Mouse (Mus musculus): ENCODE measurements around the gene Tspan18. TPM values are rescaled to one million over a fixed set of nuclear protein-coding genes. Genes with fewer than 3 reads are reported as not detected.

Gene Tspan18
- total RNA-seq, 1 experiment = 1.4 TPM

DNA sequence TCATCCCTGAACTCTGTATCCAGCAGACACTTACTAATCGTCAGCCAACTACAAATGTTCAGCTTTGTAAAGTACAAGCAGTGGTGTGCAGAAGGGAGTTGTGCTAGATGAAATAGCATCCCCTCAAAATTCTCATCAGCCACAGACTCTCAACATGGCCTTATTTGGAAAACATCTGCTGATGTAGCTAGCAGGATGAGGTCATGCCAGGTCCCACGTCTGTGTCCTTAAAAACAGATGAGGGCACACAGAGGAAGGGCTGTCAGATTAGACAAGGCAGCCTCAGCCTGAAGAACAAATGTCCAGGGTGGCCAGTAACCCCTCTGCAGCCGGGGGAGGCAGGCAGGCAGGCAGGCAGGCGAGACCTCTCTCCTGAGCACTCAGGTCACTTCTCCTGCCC, 56.8 kb downstream of the Tspan18 start:
- in situ Hi-C loops (cut with MboI; ENCODE audit: low sequenced_read_pairs in 2 of 2, unreplicated experiment in 2 of 2) = no loop called here
- Histone ChIP-seq H3K27ac (ENCODE audit: insufficient read depth, low read depth, low read length, poor library complexity, severe bottlenecking) (no peak overlapping the region), H3K4me1 (ENCODE audit: control insufficient read depth in 2 of 2, insufficient read depth in 2 of 2, low read length in 2 of 2, poor library complexity in 1 of 2) (no peaks in the 10 kb centered on the region), H3K4me3 (ENCODE audit: insufficient read depth in 1 of 2, low read depth in 1 of 2, low read length in 2 of 2, poor library complexity in 1 of 2, severe bottlenecking in 1 of 2) (no peak overlapping the region), H3K9ac (ENCODE audit: insufficient read depth, low read depth, low read length, poor library complexity, severe bottlenecking) (no peak overlapping the region), H3K36me3 (ENCODE audit: control insufficient read depth, insufficient read depth, low read length, poor library complexity, severe bottlenecking) (no peaks in the 10 kb centered on the region), H3K9me3 (ENCODE audit: control insufficient read depth, insufficient read depth, low read depth, low read length) (no peaks in the 10 kb centered on the region)
- TF ChIP-seq MAFK (IDR thresholded peaks at IDR 0.05; ENCODE audit: insufficient read depth, low read depth, low read length) (no peak), ZNF384 (IDR thresholded peaks at IDR 0.05; ENCODE audit: low read depth, low read length) (no peak)
- no peak for DNase-seq (ENCODE audit: low read depth, low spot score)

DNA sequence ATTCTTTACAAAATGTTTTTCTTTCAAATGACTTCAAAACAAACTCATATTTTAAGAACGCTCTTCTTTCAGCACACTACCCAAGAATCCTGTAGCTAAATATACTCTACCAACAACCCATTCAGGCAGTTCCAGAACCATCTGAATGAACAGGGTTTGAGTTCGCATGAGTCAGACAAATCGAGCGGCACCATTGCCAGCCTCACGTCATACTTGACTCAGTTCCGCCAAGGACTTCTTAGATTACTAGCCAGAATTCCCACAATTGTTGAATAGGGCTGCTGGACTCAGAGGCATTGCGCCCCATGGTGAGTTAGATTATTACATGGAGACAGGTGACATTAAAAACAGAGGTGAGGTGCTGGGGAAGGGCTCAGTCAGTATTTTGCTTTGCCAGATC, 58.3 kb downstream of the Tspan18 start:
- TF ChIP-seq ZNF384 (IDR thresholded peaks at IDR 0.05; ENCODE audit: low read depth, low read length) = no peak
- no peak for TF ChIP-seq ZC3H11A (IDR thresholded peaks at IDR 0.05; ENCODE audit: borderline replicate concordance, low read depth, low read length)
- no peak for TF ChIP-seq HCFC1 (IDR thresholded peaks at IDR 0.05; ENCODE audit: borderline replicate concordance, insufficient read depth, low read length)
- no peak for TF ChIP-seq MAFK (IDR thresholded peaks at IDR 0.05; ENCODE audit: insufficient read depth, low read depth, low read length)
- no peak for TF ChIP-seq CHD2 (IDR thresholded peaks at IDR 0.05; ENCODE audit: low read depth, low read length)
- no peak for DNase-seq (ENCODE audit: low read depth, low spot score)
- H3K36me3 ChIP-seq (ENCODE audit: control insufficient read depth, insufficient read depth, low read length, poor library complexity, severe bottlenecking) = no peaks in the 10 kb centered on the region
- H3K4me1 ChIP-seq (ENCODE audit: control insufficient read depth in 2 of 2, insufficient read depth in 2 of 2, low read length in 2 of 2, poor library complexity in 1 of 2) = no peaks in the 10 kb centered on the region
- H3K9ac ChIP-seq (ENCODE audit: insufficient read depth, low read depth, low read length, poor library complexity, severe bottlenecking) = no peak overlapping the region
- in situ Hi-C loops (cut with MboI; ENCODE audit: low sequenced_read_pairs in 2 of 2, unreplicated experiment in 2 of 2) = no loop called here
- H3K4me3 ChIP-seq (ENCODE audit: insufficient read depth in 1 of 2, low read depth in 1 of 2, low read length in 2 of 2, poor library complexity in 1 of 2, severe bottlenecking in 1 of 2) = no peak overlapping the region
- H3K27ac ChIP-seq (ENCODE audit: insufficient read depth, low read depth, low read length, poor library complexity, severe bottlenecking) = no peak overlapping the region
- H3K9me3 ChIP-seq (ENCODE audit: control insufficient read depth, insufficient read depth, low read depth, low read length) = no peaks in the 10 kb centered on the region

DNA sequence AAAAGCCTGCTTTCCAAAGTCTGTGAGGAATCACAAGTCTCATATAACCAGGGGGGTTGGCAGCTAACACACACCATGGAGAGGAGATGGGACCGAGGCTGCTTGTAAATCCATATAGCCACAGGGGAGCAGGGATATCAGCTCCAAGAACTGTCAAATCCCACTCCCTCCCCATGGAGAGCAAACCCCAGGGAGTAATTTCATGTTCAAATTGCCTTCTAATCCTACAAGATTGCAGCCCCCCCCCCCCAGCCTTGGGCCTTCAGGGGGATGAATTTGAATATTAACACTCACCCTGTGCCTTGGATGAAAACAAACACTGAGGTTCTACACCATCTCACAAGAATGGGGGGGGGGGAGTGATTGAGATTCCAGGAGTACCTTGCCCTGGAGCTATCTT, 60.4 kb downstream of the Tspan18 start:
- no peak overlapping the region for H3K4me3 ChIP-seq (ENCODE audit: insufficient read depth in 1 of 2, low read depth in 1 of 2, low read length in 2 of 2, poor library complexity in 1 of 2, severe bottlenecking in 1 of 2)
- in situ Hi-C loops (cut with MboI; ENCODE audit: low sequenced_read_pairs in 2 of 2, unreplicated experiment in 2 of 2) = no loop called here
- H3K36me3 ChIP-seq (ENCODE audit: control insufficient read depth, insufficient read depth, low read length, poor library complexity, severe bottlenecking) = no peaks in the 10 kb centered on the region
- DNase-seq (ENCODE audit: low read depth, low spot score) = no peak
- no peaks in the 10 kb centered on the region for H3K9me3 ChIP-seq (ENCODE audit: control insufficient read depth, insufficient read depth, low read depth, low read length)
- no peak overlapping the region for H3K9ac ChIP-seq (ENCODE audit: insufficient read depth, low read depth, low read length, poor library complexity, severe bottlenecking)
- no peaks in the 10 kb centered on the region for H3K4me1 ChIP-seq (ENCODE audit: control insufficient read depth in 2 of 2, insufficient read depth in 2 of 2, low read length in 2 of 2, poor library complexity in 1 of 2)
- TF ChIP-seq MAFK (IDR thresholded peaks at IDR 0.05; ENCODE audit: insufficient read depth, low read depth, low read length) = no peak
- TF ChIP-seq ZNF384 (IDR thresholded peaks at IDR 0.05; ENCODE audit: low read depth, low read length) = no peak
- no peak for TF ChIP-seq CHD2 (IDR thresholded peaks at IDR 0.05; ENCODE audit: low read depth, low read length)
- no peak for TF ChIP-seq ZC3H11A (IDR thresholded peaks at IDR 0.05; ENCODE audit: borderline replicate concordance, low read depth, low read length)
- no peak for TF ChIP-seq HCFC1 (IDR thresholded peaks at IDR 0.05; ENCODE audit: borderline replicate concordance, insufficient read depth, low read length)
- H3K27ac ChIP-seq (ENCODE audit: insufficient read depth, low read depth, low read length, poor library complexity, severe bottlenecking) = no peak overlapping the region

DNA sequence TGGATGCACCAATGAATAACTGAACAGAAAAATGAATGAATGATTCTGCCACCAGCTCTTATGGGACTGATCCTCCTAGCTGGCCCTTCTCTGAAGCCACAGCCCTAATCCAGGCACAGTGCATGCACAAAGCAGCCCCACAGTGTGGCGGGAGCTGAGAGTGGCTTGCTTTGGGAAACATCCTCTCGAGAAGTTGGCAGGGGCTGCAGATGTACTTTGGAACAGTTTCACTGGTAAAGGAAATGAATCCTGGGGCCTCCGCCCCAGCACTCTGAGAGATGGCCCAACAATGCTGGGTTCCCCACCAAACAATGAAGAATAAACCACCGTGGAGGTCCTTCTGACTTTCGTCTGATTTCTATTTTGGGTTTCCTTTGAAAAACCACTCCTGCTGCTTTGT, 64.2 kb downstream of the Tspan18 start:
- no peaks in the 10 kb centered on the region for H3K4me1 ChIP-seq (ENCODE audit: control insufficient read depth in 2 of 2, insufficient read depth in 2 of 2, low read length in 2 of 2, poor library complexity in 1 of 2)
- no peaks in the 10 kb centered on the region for H3K36me3 ChIP-seq (ENCODE audit: control insufficient read depth, insufficient read depth, low read length, poor library complexity, severe bottlenecking)
- H3K9me3 ChIP-seq (ENCODE audit: control insufficient read depth, insufficient read depth, low read depth, low read length) = no peaks in the 10 kb centered on the region
- no peak overlapping the region for H3K9ac ChIP-seq (ENCODE audit: insufficient read depth, low read depth, low read length, poor library complexity, severe bottlenecking)
- in situ Hi-C loops (cut with MboI; ENCODE audit: low sequenced_read_pairs in 2 of 2, unreplicated experiment in 2 of 2) = no loop called here
- no peak for DNase-seq (ENCODE audit: low read depth, low spot score)
- no peak overlapping the region for H3K4me3 ChIP-seq (ENCODE audit: insufficient read depth in 1 of 2, low read depth in 1 of 2, low read length in 2 of 2, poor library complexity in 1 of 2, severe bottlenecking in 1 of 2)
- TF ChIP-seq MAFK (IDR thresholded peaks at IDR 0.05; ENCODE audit: insufficient read depth, low read depth, low read length) = no peak
- TF ChIP-seq HCFC1 (IDR thresholded peaks at IDR 0.05; ENCODE audit: borderline replicate concordance, insufficient read depth, low read length) = no peak
- TF ChIP-seq ZNF384 (IDR thresholded peaks at IDR 0.05; ENCODE audit: low read depth, low read length) = no peak
- no peak overlapping the region for H3K27ac ChIP-seq (ENCODE audit: insufficient read depth, low read depth, low read length, poor library complexity, severe bottlenecking)

DNA sequence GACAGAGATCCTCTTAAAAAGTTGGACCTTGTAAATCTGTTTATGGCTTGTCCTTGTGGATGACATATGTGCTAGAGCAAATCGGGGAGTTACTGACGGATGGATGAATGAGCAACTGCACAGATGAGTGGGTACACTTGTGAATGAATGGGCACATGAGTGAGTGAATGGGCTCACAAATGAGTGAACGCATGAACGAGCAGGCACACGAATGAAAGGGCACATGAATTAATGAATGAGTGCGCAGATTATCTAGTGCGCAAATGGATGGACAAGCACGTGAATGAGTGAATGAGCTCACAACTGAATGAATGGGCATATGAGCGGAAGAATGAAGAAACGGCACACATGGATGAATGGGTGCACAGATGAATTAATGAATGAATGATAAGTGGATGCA, 64.7 kb downstream of the Tspan18 start:
- no peaks in the 10 kb centered on the region for H3K36me3 ChIP-seq (ENCODE audit: control insufficient read depth, insufficient read depth, low read length, poor library complexity, severe bottlenecking)
- H3K9ac ChIP-seq (ENCODE audit: insufficient read depth, low read depth, low read length, poor library complexity, severe bottlenecking) = no peak overlapping the region
- no peak for DNase-seq (ENCODE audit: low read depth, low spot score)
- in situ Hi-C loops (cut with MboI; ENCODE audit: low sequenced_read_pairs in 2 of 2, unreplicated experiment in 2 of 2) = no loop called here
- no peaks in the 10 kb centered on the region for H3K9me3 ChIP-seq (ENCODE audit: control insufficient read depth, insufficient read depth, low read depth, low read length)
- TF ChIP-seq ZNF384 (IDR thresholded peaks at IDR 0.05; ENCODE audit: low read depth, low read length) = no peak
- TF ChIP-seq MAFK (IDR thresholded peaks at IDR 0.05; ENCODE audit: insufficient read depth, low read depth, low read length) = no peak
- TF ChIP-seq CHD2 (IDR thresholded peaks at IDR 0.05; ENCODE audit: low read depth, low read length) = no peak
- no peak for TF ChIP-seq HCFC1 (IDR thresholded peaks at IDR 0.05; ENCODE audit: borderline replicate concordance, insufficient read depth, low read length)
- TF ChIP-seq ZC3H11A (IDR thresholded peaks at IDR 0.05; ENCODE audit: borderline replicate concordance, low read depth, low read length) = no peak
- no peaks in the 10 kb centered on the region for H3K4me1 ChIP-seq (ENCODE audit: control insufficient read depth in 2 of 2, insufficient read depth in 2 of 2, low read length in 2 of 2, poor library complexity in 1 of 2)
- H3K27ac ChIP-seq (ENCODE audit: insufficient read depth, low read depth, low read length, poor library complexity, severe bottlenecking) = no peak overlapping the region
- H3K4me3 ChIP-seq (ENCODE audit: insufficient read depth in 1 of 2, low read depth in 1 of 2, low read length in 2 of 2, poor library complexity in 1 of 2, severe bottlenecking in 1 of 2) = no peak overlapping the region
